15 mouse cellular contexts compared by ENCODE assay signal in genomic region chr1:12640983-12641382, GRCm38 (mm10).
DNase-seq lines count a peak whose midpoint lies in the region; ATAC-seq and TF ChIP-seq lines count a peak whose summit lies in the region.
"Had no signal": no experiment of that assay in that cellular context is flagged by ENCODE, and none has a peak within 500 bp of the region (broad histone marks: within the 10 kb centered on the region; RNA-seq: fewer than 3 reads in every experiment).

No protein-coding gene starts in this region.

- ATAC-seq in frontal cortex, adult (ENCODE audit: low TSS enrichment) = peak; percentile 69
- ATAC-seq in lung, embryonic 16.5 days (ENCODE audit: low read depth) = peak; percentile 45; the same call in 1 of the 2 replicates
- ATAC-seq in lung, postnatal 0 days = no peak
- peak; percentile 82; the same call in 1 of the 2 replicates for ATAC-seq in hindbrain, embryonic 16.5 days
- ATAC-seq: CD4-positive, CD25-positive, alpha-beta regulatory T cell, adult 4 months; liver, postnatal 0 days had no signal

- H3K27me3 ChIP-seq in lung, embryonic 16.5 days (ENCODE audit: control insufficient read depth, insufficient read depth, low read depth, low read length) = no peaks in the 10 kb centered on the region
- no peaks in the 10 kb centered on the region for H3K27me3 ChIP-seq in lung, postnatal 0 days (replicated peaks; ENCODE audit: insufficient read depth, low read length)
- H3K27me3 ChIP-seq in hindbrain, embryonic 16.5 days (replicated peaks; ENCODE audit: control insufficient read depth, insufficient read depth, low read length) = no peaks in the 10 kb centered on the region
- H3K27me3 ChIP-seq: neural tube, embryonic 12.5 days had no signal

- H3K27ac ChIP-seq in lung, embryonic 16.5 days (ENCODE audit: low read length) = no peak overlapping the region
- H3K27ac ChIP-seq in lung, postnatal 0 days (ENCODE audit: low read length) = no peak overlapping the region
- H3K27ac ChIP-seq in hindbrain, embryonic 16.5 days (ENCODE audit: low read depth, low read length) = no peak overlapping the region
- H3K27ac ChIP-seq: midbrain, embryonic 10.5 days; neural tube, embryonic 12.5 days had no signal

- TF ChIP-seq POLR2A in brain, embryonic 14.5 days (IDR thresholded peaks at IDR 0.05; ENCODE audit: borderline replicate concordance, extremely low read depth, insufficient read depth, insufficient read length, poor library complexity, severe bottlenecking) = no peak

- no peak for TF ChIP-seq EP300 in lung, postnatal 0 days (IDR thresholded peaks at IDR 0.05)

- H3K9me3 ChIP-seq in lung, embryonic 16.5 days (ENCODE audit: control insufficient read depth, low read length) = no peaks in the 10 kb centered on the region
- no peaks in the 10 kb centered on the region for H3K9me3 ChIP-seq in lung, postnatal 0 days (ENCODE audit: low read length)
- no peaks in the 10 kb centered on the region for H3K9me3 ChIP-seq in hindbrain, embryonic 16.5 days (ENCODE audit: control insufficient read depth, low read length)
- H3K9me3 ChIP-seq: midbrain, embryonic 10.5 days; neural tube, embryonic 12.5 days had no signal

- WGBS in lung, embryonic 16.5 days = 46% methylated on average over 4 of the region's 4 CpGs
- WGBS in lung, postnatal 0 days = 46% methylated on average over 4 of the region's 4 CpGs
- 54% methylated on average over 4 of the region's 4 CpGs for WGBS in hindbrain, embryonic 16.5 days

- no peaks in the 10 kb centered on the region for H3K4me1 ChIP-seq in lung, embryonic 16.5 days (replicated peaks; ENCODE audit: control insufficient read depth, insufficient read depth, low read length)
- no peaks in the 10 kb centered on the region for H3K4me1 ChIP-seq in lung, postnatal 0 days (ENCODE audit: insufficient read depth, low read depth, low read length)
- H3K4me1 ChIP-seq in hindbrain, embryonic 16.5 days (ENCODE audit: control insufficient read depth, insufficient read depth, low read depth, low read length) = peaks cover 3% of the 10 kb centered on the region; the same call in 1 of the 2 replicates

- no peak for TF ChIP-seq CTCF in lung, postnatal 0 days (IDR thresholded peaks at IDR 0.05)
- TF ChIP-seq CTCF in brain, embryonic 14.5 days (IDR thresholded peaks at IDR 0.05; ENCODE audit: borderline replicate concordance, extremely low read depth, insufficient read depth, insufficient read length) = no peak

- no peak overlapping the region for H3K4me3 ChIP-seq in lung, embryonic 16.5 days (ENCODE audit: low read length)
- H3K4me3 ChIP-seq in lung, postnatal 0 days (ENCODE audit: low read depth, low read length) = no peak overlapping the region
- H3K4me3 ChIP-seq in hindbrain, embryonic 16.5 days (ENCODE audit: low read length) = no peak overlapping the region
- H3K4me3 ChIP-seq: midbrain, embryonic 10.5 days; neural tube, embryonic 12.5 days had no signal

- no peak for DNase-seq in frontal cortex, postnatal 10 days (ENCODE audit: low spot score in 2 of 2)
- no peak for DNase-seq in lung, postnatal 0 days (ENCODE audit: low spot score)
- DNase-seq in brain, embryonic 14.5 days (ENCODE audit: low read depth) = peak; percentile 76
- DNase-seq in spleen, adult 12 weeks (ENCODE audit: low spot score) = no peak
- DNase-seq: adrenal gland, postnatal 25 days; kidney, adult 11 months; kidney, postnatal 25 days; liver, postnatal 0 days; retina, postnatal 1 day had no signal

- no peaks in the 10 kb centered on the region for H3K36me3 ChIP-seq in lung, embryonic 16.5 days (ENCODE audit: control insufficient read depth, insufficient read depth, low read length)
- H3K36me3 ChIP-seq in lung, postnatal 0 days (ENCODE audit: insufficient read depth, low read length) = no peaks in the 10 kb centered on the region
- H3K36me3 ChIP-seq in hindbrain, embryonic 16.5 days (ENCODE audit: control insufficient read depth, insufficient read depth, low read length) = no peaks in the 10 kb centered on the region
- H3K36me3 ChIP-seq: midbrain, embryonic 10.5 days; neural tube, embryonic 12.5 days had no signal

- no peak overlapping the region for H3K4me2 ChIP-seq in lung, embryonic 16.5 days (ENCODE audit: low read depth, low read length)
- no peak overlapping the region for H3K4me2 ChIP-seq in lung, postnatal 0 days (replicated peaks; ENCODE audit: low read depth, low read length)
- no peak overlapping the region for H3K4me2 ChIP-seq in hindbrain, embryonic 16.5 days (ENCODE audit: low read length)
- H3K4me2 ChIP-seq: neural tube, embryonic 12.5 days had no signal

- no peak overlapping the region for H3K9ac ChIP-seq in lung, embryonic 16.5 days (ENCODE audit: low read length)
- no peak overlapping the region for H3K9ac ChIP-seq in lung, postnatal 0 days (replicated peaks; ENCODE audit: low read depth)
- no peak overlapping the region for H3K9ac ChIP-seq in hindbrain, embryonic 16.5 days (ENCODE audit: low read depth, low read length)
- H3K9ac ChIP-seq: liver, postnatal 0 days; neural tube, embryonic 12.5 days had no signal
